7 mouse cellular contexts compared by ENCODE assay signal in the genomic region with DNA sequence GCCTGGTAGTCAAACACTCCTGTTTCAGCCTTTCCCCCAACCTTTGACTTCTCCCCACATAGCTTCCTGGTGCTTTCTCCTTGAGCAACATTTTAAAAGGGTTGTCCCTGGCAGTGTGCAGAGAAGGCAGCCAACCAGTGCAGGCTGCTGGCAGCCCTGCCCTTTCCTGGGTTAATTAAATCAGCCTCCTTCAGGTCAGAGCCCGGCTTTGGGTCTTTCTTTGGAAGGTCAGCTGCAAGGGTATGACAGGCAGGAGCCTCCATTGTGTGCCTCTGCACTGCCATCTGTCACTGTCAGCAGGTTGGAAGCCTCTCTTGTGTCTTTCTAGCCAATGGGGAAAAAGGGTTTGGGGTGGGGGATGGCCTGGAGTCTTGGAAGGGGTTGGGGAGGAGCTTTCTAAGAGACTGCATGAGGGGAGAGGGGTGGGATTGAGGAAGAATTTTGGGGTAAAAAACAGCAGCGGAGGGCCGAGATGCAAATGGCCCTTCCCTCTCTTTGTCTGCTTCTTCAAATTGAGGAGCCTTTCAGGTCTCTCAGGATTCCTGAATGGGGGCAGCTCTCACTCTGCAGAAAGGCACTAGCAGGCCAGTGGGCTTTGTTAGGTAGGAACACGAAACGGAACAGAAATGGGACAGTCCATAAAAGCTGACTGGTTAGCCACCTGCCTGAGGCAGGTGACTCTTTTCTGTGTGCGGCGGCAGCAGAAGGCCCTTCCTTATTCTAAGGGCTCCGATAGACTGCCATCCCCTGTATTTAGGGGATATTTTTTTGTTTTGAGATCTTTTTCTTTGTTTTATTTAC. TPM values are rescaled to one million over a fixed set of nuclear protein-coding genes. Genes with fewer than 3 reads are reported as not detected.
DNase-seq lines count a peak whose midpoint lies in the region; ATAC-seq lines count a peak whose summit lies in the region.

No protein-coding gene starts in this region.

- no peaks in the 10 kb centered on the region for H3K9me3 ChIP-seq in hindbrain, embryonic 12.5 days (replicated peaks)
- H3K9me3 ChIP-seq in liver, embryonic 13.5 days (replicated peaks): no peaks in the 10 kb centered on the region
- no peaks in the 10 kb centered on the region for H3K9me3 ChIP-seq in neural tube, embryonic 11.5 days (ENCODE audit: control insufficient read depth, low read length)

- H3K27me3 ChIP-seq in hindbrain, embryonic 12.5 days: no peaks in the 10 kb centered on the region
- peaks cover 6% of the 10 kb centered on the region for H3K27me3 ChIP-seq in liver, embryonic 13.5 days
- H3K27me3 ChIP-seq in neural tube, embryonic 11.5 days (ENCODE audit: control insufficient read depth, insufficient read depth, low read length): no peaks in the 10 kb centered on the region

- peak; percentile 84 for ATAC-seq in hindbrain, embryonic 12.5 days (ENCODE audit: low FRiP score)
- peak; percentile 45 for ATAC-seq in liver, embryonic 13.5 days (ENCODE audit: low read depth)
- ATAC-seq in neural tube, embryonic 11.5 days (ENCODE audit: insufficient read depth, low FRiP score, low TSS enrichment): peak; percentile 83

- WGBS in hindbrain, embryonic 12.5 days: 11% methylated on average over 8 of the region's 8 CpGs
- WGBS in liver, embryonic 13.5 days (ENCODE audit: insufficient replicate concordance): 42% methylated on average over 8 of the region's 8 CpGs
- 15% methylated on average over 8 of the region's 8 CpGs for WGBS in neural tube, embryonic 11.5 days

- H3K4me1 ChIP-seq in hindbrain, embryonic 12.5 days: peaks cover 85% of the 10 kb centered on the region
- peaks cover 32% of the 10 kb centered on the region for H3K4me1 ChIP-seq in liver, embryonic 13.5 days (replicated peaks)
- H3K4me1 ChIP-seq in neural tube, embryonic 11.5 days (ENCODE audit: control insufficient read depth, insufficient read depth, low read length): peaks cover 64% of the 10 kb centered on the region

- peak; percentile 90 for DNase-seq in ZHBTc4 (ENCODE audit: low read depth, low spot score)
- DNase-seq in cerebellum, adult 9-11 months: peak; percentile 73
- DNase-seq in liver, embryonic 13.5 days: no peak
- DNase-seq in neural tube, embryonic 11.5 days (ENCODE audit: low spot score): peak; percentile 85
- no peak for DNase-seq in layer of hippocampus, adult 8-10 months (ENCODE audit: low spot score in 2 of 2)
- DNase-seq in thymus, postnatal 0 days (ENCODE audit: low spot score): no peak

- H3K9ac ChIP-seq in hindbrain, embryonic 12.5 days: peak overlapping the region; percentile 50
- no peak overlapping the region for H3K9ac ChIP-seq in liver, embryonic 13.5 days
- H3K9ac ChIP-seq in neural tube, embryonic 11.5 days (ENCODE audit: low read length): peak overlapping the region; percentile 72

- no peaks in the 10 kb centered on the region for H3K36me3 ChIP-seq in hindbrain, embryonic 12.5 days
- no peaks in the 10 kb centered on the region for H3K36me3 ChIP-seq in liver, embryonic 13.5 days
- H3K36me3 ChIP-seq in neural tube, embryonic 11.5 days (ENCODE audit: control insufficient read depth, insufficient read depth, low read length): no peaks in the 10 kb centered on the region

- peak overlapping the region; percentile 98 for H3K27ac ChIP-seq in hindbrain, embryonic 12.5 days
- no peak overlapping the region; the same call in 1 of the 2 replicates for H3K27ac ChIP-seq in liver, embryonic 13.5 days
- peak overlapping the region; percentile 98 for H3K27ac ChIP-seq in neural tube, embryonic 11.5 days (ENCODE audit: low read depth, low read length)

- H3K4me2 ChIP-seq in hindbrain, embryonic 12.5 days (replicated peaks): peak overlapping the region; percentile 50
- H3K4me2 ChIP-seq in liver, embryonic 13.5 days: peak overlapping the region; percentile 8; the same call in 1 of the 2 replicates
- peak overlapping the region; percentile 50 for H3K4me2 ChIP-seq in neural tube, embryonic 11.5 days (ENCODE audit: low read depth)

- peak overlapping the region; percentile 14 for H3K4me3 ChIP-seq in hindbrain, embryonic 12.5 days
- no peak overlapping the region for H3K4me3 ChIP-seq in liver, embryonic 13.5 days (replicated peaks)
- H3K4me3 ChIP-seq in neural tube, embryonic 11.5 days (ENCODE audit: low read depth, low read length): peak overlapping the region; percentile 22

RNA-seq across cellular contexts. Expression of a gene that starts 6.4 kb away (rescaled TPM):
- 90.3 and 92.0 TPM in 2 replicates for polyA plus RNA-seq in hindbrain, embryonic 12.5 days (2016; fragmentation: Nextera tagmentation; extraction: Ambion mirVana)
- 7.2 and 8.7 TPM in 2 replicates for polyA plus RNA-seq in liver, embryonic 13.5 days (2015; fragmentation: Nextera tagmentation; extraction: Ambion mirVana)
- polyA plus RNA-seq in neural tube, embryonic 11.5 days (2014; fragmentation: Nextera tagmentation; extraction: Ambion mirVana): 99.9 and 108 TPM in 2 replicates
- 10 to 100 TPM; 11.7 to 12.3 (median 12.0) TPM for total RNA-seq in layer of hippocampus, adult 8-10 months (2022)
- 4.7 and 5.6 TPM in 2 replicates for polyA plus RNA-seq in thymus, postnatal 0 days (2015; fragmentation: Nextera tagmentation; extraction: Ambion mirVana)

Comparison
In these comparisons a context has a peak if more than half of its experiments do, and no peak if none do; other contexts are left out.
1. DNase-seq: peak in ZHBTc4 (single experiment), cerebellum, adult 9-11 months (single experiment) and neural tube, embryonic 11.5 days (single experiment); none in liver, embryonic 13.5 days (single experiment), layer of hippocampus, adult 8-10 months (0 of 2) and thymus, postnatal 0 days (single experiment).
2. Peak in every context shown above with its lines, with median percentiles within 50 percentile points of each other: ATAC-seq and H3K4me2 ChIP-seq.